Mouse (Mus musculus) lung, embryonic 16.5 days (tissue): ENCODE results near the gene Magt1. TPM values are rescaled to one million over a fixed set of nuclear protein-coding genes. Genes with fewer than 3 reads are reported as not detected.
"Not testable (repeated sequence)": the region's sequence is repeated elsewhere in the genome, so short reads cannot be mapped to it uniquely, and the experiment has no call there.

Experiments used
- ATAC-seq: fragments of 200-750 bp; cut with Nextera tagmentation; 2 replicates; pipeline ENCODE4 v1.8.0; 2017; ENCODE audit warnings: low read depth, mild to moderate bottlenecking, moderate library complexity
- H3K27ac ChIP-seq: fragments of 300-500 bp; sonication (generic); 2 replicates; pipeline ENCODE4 v1.5.1; 2014; ENCODE audit warnings: mild to moderate bottlenecking, control low read depth, low read length
- H3K27me3 ChIP-seq: fragments of 300-500 bp; sonication (generic); 2 replicates; pipeline ENCODE4 v1.6.1; 2014; ENCODE audit warnings: low read depth, low read length, mixed read lengths; ENCODE audit not compliant: control insufficient read depth, insufficient read depth
- H3K36me3 ChIP-seq: fragments of 300-500 bp; sonication (generic); 2 replicates; pipeline ENCODE4 v1.6.1; 2014; ENCODE audit warnings: low read length; ENCODE audit not compliant: control insufficient read depth, insufficient read depth
- H3K4me1 ChIP-seq: fragments of 300-500 bp; sonication (generic); replicated peaks from 2 replicates; pipeline ENCODE4 v1.6.1; 2014; ENCODE audit warnings: low read length, mixed read lengths; ENCODE audit not compliant: control insufficient read depth, insufficient read depth
- H3K4me2 ChIP-seq: fragments of 300-500 bp; sonication (generic); 2 replicates; pipeline ENCODE4 v1.6.1; 2014; ENCODE audit warnings: low read depth, low read length, control low read depth
- H3K4me3 ChIP-seq: fragments of 300-500 bp; sonication (generic); 2 replicates; pipeline ENCODE4 v1.5.1; 2014; ENCODE audit warnings: mild to moderate bottlenecking, low read length, control low read depth
- H3K9ac ChIP-seq: fragments of 300-500 bp; sonication (generic); 2 replicates; pipeline ENCODE4 v1.6.1; 2014; ENCODE audit warnings: low read length, control low read depth
- H3K9me3 ChIP-seq: fragments of 300-500 bp; sonication (generic); 2 replicates; pipeline ENCODE4 v1.6.1; 2016; ENCODE audit warnings: low read length; ENCODE audit not compliant: control insufficient read depth
- whole genome bisulfite sequencing: fragments of 180-500 bp; shearing (Covaris S2); extraction: QIAGEN DNeasy Blood & Tissue Kit; methylation state at CpG from one replicate; pipeline ENCODE4 v1.1.7; 2014; 5-methylcytosine and 5-hydroxymethylcytosine counted together
- polyA plus RNA-seq: library from polyadenylated mRNA; unstranded; fragments of >200 nt; fragmentation: Nextera tagmentation; extraction: Ambion mirVana; gene quantifications from 2 replicates; pipeline ENCODE4 v1.2.1, GENCODE M21; 2015

Gene Magt1
- polyA plus RNA-seq, 1 experiment from 2014 or later, result 67.0 TPM

DNA sequence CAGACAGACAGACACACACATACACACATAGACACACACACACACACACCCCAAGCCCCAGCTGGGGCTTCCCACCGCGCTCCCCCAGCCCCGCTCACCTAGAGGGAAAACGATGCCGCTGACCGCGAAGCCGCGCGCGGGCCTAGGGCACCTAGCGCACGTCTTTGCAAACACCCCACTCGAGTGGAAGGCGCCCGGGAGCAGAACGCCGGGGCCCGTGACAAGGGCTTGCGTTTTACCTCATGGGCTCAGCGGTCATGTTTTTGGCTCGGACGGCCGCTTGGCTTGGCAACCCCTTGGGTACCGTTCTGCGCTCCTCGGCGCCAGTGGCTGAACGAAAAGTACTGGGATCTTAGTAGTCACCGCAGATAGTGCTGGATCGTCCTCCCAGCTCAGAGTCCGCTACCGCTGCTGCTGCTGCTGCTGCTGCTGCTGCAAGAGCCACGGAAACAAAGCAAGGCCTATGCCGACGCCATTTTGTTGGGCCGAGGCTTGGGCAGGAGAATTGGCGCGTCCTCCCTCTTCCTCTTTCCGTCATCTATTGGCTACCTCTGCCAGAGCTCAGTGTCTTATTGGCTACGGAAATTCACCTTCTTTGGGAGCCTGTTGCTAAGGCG lies 82.7 kb downstream of the Magt1 start, which contains the start of gene Atrx:
Atrx (minus strand) TSS at position 543 of the 617 bp plus-strand sequence.
- peak within 1 kb of the TSS; percentile 91 for H3K27ac ChIP-seq
- H3K4me1 ChIP-seq, result peaks cover 10% of the 10 kb centered on the region
- peak within 1 kb of the TSS; percentile 45 for H3K4me2 ChIP-seq
- WGBS, result 32% methylated on average over 42 of the region's 42 CpGs
- H3K9me3 ChIP-seq, result no peaks in the 10 kb centered on the region
- peak within 1 kb of the TSS; percentile 61 for H3K4me3 ChIP-seq
- no peaks in the 10 kb centered on the region for H3K36me3 ChIP-seq
- no peaks in the 10 kb centered on the region for H3K27me3 ChIP-seq
- peak within 1 kb of the TSS; percentile 91 for H3K9ac ChIP-seq
- peak; percentile 93 for ATAC-seq

DNA sequence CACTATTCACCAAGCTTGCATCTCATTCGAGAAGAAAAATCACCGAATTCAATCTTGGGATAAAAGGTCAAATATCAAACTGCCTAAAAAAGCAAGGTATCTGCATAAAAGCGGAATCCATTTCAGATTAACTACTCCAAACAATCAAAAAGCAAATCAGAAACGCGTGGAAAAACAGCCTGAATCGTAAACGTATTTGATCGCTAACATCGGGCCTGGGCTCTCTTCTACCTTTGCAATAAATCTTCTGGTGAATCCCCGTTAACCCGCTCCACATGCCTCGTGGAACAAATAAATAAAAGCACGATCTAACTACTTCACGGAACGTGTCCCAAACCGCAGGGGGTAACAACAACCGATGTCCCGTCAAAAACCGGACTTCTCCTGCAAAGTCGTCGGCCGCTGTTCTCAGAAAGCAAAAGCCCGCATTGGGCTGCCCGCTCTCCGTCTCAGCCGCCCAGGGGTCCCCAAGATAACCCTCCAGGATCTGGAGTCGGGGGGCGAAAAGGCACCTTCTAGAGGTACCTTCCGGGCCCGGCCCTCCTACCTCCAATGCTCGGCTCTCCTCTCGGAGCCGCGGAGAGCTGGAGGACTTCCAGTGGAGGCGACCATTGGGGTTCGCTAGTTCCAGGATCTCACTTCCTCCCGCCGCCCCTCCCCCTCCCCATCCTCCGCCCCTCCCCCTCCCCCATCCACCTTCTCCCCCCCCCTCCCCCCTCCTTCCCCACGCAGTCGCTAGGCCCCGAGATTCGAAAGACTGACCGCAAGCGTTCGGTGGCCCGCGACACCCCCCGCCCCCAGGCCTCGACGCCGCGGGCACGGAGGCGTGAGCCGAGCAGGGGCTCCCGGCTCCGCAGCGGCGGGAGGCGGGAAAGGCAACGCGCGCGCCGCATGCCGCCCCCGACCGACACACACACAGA lies 83.5 kb downstream of the Magt1 start:
- peak overlapping the region; percentile 91 for H3K9ac ChIP-seq
- H3K36me3 ChIP-seq, result no peaks in the 10 kb centered on the region
- peak overlapping the region; percentile 91 for H3K27ac ChIP-seq
- H3K4me1 ChIP-seq, result peaks cover 10% of the 10 kb centered on the region
- no peaks in the 10 kb centered on the region for H3K9me3 ChIP-seq
- WGBS, result 15% methylated on average over 36 of the region's 69 CpGs
- peak overlapping the region; percentile 61 for H3K4me3 ChIP-seq
- peak overlapping the region; percentile 45 for H3K4me2 ChIP-seq
- H3K27me3 ChIP-seq, result no peaks in the 10 kb centered on the region
- ATAC-seq, result peak; percentile 55; the same call in 1 of the 2 replicates

DNA sequence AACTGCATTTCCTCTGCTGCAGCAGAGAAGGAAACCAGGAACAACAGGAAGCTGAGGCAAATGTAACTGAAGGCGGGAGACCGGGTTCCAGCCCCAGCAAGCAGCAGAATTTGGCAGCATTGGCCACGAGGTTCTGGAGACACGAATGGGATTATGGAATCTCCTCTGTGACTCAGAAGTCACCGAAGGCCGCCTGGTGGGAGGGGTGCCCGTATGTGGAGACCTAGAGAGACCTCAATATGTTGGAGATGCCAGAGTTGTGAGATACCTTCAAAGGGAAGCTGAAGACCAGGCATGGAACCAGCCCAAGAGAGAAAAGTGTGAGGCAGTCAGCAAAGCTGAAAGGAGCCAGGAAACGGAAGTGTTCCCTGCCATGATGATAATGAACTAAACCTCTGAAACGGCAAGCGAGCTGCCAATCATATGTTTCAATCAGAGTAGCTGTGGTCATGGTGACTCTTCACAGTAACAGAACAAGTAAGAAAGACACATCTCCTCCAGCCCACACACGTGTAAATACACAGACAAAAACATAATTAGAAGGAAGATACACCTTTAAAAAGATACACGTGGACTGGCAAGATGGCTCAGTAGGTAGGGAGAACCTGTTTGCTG lies 85.5 kb downstream of the Magt1 start:
- ATAC-seq, result no peak
- peaks cover 10% of the 10 kb centered on the region for H3K4me1 ChIP-seq

DNA sequence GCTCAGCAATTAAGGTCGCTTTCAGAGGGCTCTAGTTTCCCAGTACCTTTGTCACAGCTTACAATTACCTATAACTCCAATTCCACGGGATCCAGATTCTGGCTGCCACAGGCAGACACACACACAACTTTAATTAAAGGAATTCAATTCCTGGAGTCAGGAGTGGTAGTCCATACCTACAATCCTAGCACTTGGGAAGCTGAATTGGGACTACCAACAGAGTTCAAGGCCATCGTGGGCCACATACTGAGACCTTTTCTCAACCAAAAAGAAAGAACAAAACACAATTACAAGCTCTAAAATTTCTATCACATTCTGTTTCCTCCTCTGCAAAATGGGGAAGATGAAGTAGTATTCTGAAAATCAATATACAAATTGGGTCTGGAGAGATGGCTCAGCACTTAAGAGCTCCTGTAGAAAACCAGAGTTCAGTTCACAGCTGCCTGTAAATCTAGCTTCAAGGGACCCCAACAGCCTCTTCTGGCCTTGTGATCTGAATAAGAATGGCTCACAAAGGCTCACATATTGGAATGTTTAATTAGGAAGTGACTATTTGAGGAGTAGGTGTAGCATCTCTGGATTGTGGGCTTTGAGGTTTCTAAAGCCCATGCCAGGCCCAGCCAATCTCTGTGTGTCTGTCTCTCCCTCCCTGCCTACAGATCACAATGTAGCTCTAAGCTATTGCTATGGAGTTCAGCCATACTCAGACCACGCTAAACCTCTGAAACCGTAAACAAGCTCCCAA lies 87.2 kb downstream of the Magt1 start:
- Histone ChIP-seq H3K9me3 (no peaks in the 10 kb centered on the region), H3K27ac (no peak overlapping the region), H3K36me3 (no peaks in the 10 kb centered on the region), H3K4me3 (no peak overlapping the region), H3K9ac (no peak overlapping the region), H3K27me3 (no peaks in the 10 kb centered on the region), H3K4me2 (no peak overlapping the region), H3K4me1 (peaks cover 10% of the 10 kb centered on the region)
- no peak for ATAC-seq
- WGBS, result 84% methylated on average over 5 of the region's 5 CpGs

More for the DNA sequence above, 85.5 kb downstream of the Magt1 start:
- peak overlapping the region; percentile 40 for H3K4me2 ChIP-seq
- H3K27ac ChIP-seq, result 0 out of 2 replicates have a peak overlapping the region, but pooled peaks have one; percentile 12
- H3K36me3 ChIP-seq, result no peaks in the 10 kb centered on the region
- 57% methylated on average over 12 of the region's 12 CpGs for WGBS
- no peaks in the 10 kb centered on the region for H3K27me3 ChIP-seq
- no peak overlapping the region; the same call in 1 of the 2 replicates for H3K4me3 ChIP-seq
- H3K9ac ChIP-seq, result no peak overlapping the region
- no peaks in the 10 kb centered on the region for H3K9me3 ChIP-seq

DNA sequence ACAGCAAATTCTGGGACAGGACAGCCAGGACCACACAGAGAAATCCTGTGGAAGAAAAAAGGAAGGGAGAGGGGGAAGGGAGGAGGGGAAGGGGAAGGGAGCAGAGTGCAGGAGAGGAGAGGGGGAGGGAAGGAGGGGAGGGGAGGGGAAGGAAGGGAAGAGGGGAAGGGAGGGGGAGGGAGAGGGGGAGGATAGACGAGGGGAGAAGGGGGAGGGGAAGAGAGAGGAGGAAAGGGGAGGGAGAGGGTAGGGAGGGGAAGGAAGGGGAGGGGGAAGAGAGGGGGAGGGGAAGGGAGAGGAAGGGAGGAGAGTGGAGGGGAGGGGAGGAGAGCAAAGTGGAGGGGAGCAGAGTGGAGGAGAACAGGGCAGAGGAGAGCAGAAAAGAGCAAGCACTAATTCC lies 87.8 kb downstream of the Magt1 start:
- Histone ChIP-seq H3K36me3 (no peaks in the 10 kb centered on the region), H3K4me2 (no peak overlapping the region), H3K4me3 (no peak overlapping the region), H3K4me1 (peaks cover 10% of the 10 kb centered on the region), H3K27ac (no peak overlapping the region), H3K27me3 (no peaks in the 10 kb centered on the region), H3K9me3 (no peaks in the 10 kb centered on the region), H3K9ac (no peak overlapping the region)
- ATAC-seq, result no peak
- 80% methylated on average over 1 of the region's 1 CpGs for WGBS

DNA sequence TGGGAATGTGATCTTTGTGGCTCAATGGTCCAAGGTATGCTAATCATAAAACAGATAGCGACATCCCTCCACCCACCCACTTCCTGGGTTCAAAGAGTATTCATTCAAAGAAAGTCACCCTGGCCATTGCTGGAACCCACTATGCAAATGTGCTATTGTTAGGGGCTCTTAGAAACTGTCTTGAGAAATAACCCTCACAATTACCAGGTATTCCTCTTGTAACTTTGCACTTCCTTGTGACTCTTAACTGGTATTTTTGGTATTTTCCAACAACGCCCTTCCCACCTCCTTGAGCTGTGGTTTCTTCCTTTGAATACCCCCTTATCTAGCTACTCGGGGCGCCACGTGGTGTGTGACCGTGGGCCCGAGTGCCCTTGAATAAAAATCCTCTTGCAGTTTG lies 88.7 kb downstream of the Magt1 start:
- H3K4me1 ChIP-seq, H3K4me3 ChIP-seq, H3K9ac ChIP-seq, ATAC-seq, H3K27ac ChIP-seq, H3K9me3 ChIP-seq, H3K4me2 ChIP-seq, H3K27me3 ChIP-seq, H3K36me3 ChIP-seq: not testable (repeated sequence)
- 75% methylated on average over 7 of the region's 7 CpGs for WGBS

DNA sequence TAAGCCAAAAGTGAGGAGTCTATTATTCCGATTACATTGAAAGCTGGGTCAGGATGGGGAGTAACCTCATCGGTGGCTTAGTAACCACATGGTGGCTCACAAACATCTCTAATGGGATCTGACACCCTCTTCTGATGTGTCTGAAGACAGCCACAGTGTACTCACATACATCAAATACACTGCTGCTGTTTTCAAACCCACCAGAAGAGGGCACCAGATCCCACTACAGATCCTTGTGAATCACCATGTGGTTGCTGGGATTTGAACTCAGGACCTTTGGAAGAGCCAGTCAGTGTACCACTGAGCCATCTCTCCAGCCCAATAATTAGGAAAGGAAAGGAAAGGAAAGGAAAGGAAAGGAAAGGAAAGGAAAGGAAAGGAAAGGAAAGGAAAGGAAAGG lies 90.3 kb downstream of the Magt1 start:
- Histone ChIP-seq H3K9me3 (no peaks in the 10 kb centered on the region), H3K4me3 (no peak overlapping the region), H3K27ac (no peak overlapping the region), H3K4me2 (no peak overlapping the region), H3K4me1 (peaks cover 5% of the 10 kb centered on the region), H3K27me3 (no peaks in the 10 kb centered on the region), H3K9ac (no peak overlapping the region), H3K36me3 (no peaks in the 10 kb centered on the region)
- ATAC-seq, result no peak
- 83% methylated on average over 2 of the region's 2 CpGs for WGBS
